Mouse (Mus musculus): ENCODE measurements around the gene Aldh1a1. TPM values are rescaled to one million over a fixed set of nuclear protein-coding genes. Genes with fewer than 3 reads are reported as not detected.

Gene Aldh1a1
- polyA plus RNA-seq, 1 experiment, result 0.02 TPM

GRCm38 (mm10) chr19:20601739-20602138 lies 109.2 kb downstream of the Aldh1a1 start:
- Histone ChIP-seq H3K79me2 (ENCODE audit: control insufficient read depth, insufficient read depth) (no peaks in the 10 kb centered on the region), H3K27me3 (ENCODE audit: control insufficient read depth, insufficient read depth, insufficient read length) (no peaks in the 10 kb centered on the region), H3K36me3 (ENCODE audit: control insufficient read depth, insufficient read depth) (no peaks in the 10 kb centered on the region), H3K79me3 (ENCODE audit: low read depth) (no peaks in the 10 kb centered on the region), H3K4me3 (ENCODE audit: insufficient read depth, poor library complexity, severe bottlenecking) (no peak overlapping the region), H3ac (ENCODE audit: control insufficient read depth, insufficient read length, low read depth) (no peak overlapping the region)
- TF ChIP-seq MAX (IDR thresholded peaks at IDR 0.05) (no peak), USF1 (IDR thresholded peaks at IDR 0.05; ENCODE audit: low read depth) (no peak), FOSL1 (IDR thresholded peaks at IDR 0.05; ENCODE audit: insufficient read depth, low read length, poor library complexity, severe bottlenecking) (no peak), MYOG (IDR thresholded peaks at IDR 0.05; ENCODE audit: control insufficient read depth, extremely low read depth, insufficient read length) (no peak), MYOD1 (IDR thresholded peaks at IDR 0.05; ENCODE audit: control insufficient read depth, insufficient read length, low read depth) (no peak), CTCF (IDR thresholded peaks at IDR 0.05; ENCODE audit: control insufficient read depth, insufficient read depth, insufficient read length) (no peak), CEBPB (IDR thresholded peaks at IDR 0.05; ENCODE audit: low read depth) (no peak)

GRCm38 (mm10) chr19:20603212-20603611 lies 110.7 kb downstream of the Aldh1a1 start:
- Histone ChIP-seq H3K4me3 (ENCODE audit: insufficient read depth, poor library complexity, severe bottlenecking) (no peak overlapping the region), H3ac (ENCODE audit: control insufficient read depth, insufficient read length, low read depth) (no peak overlapping the region), H3K79me3 (ENCODE audit: low read depth) (no peaks in the 10 kb centered on the region), H3K36me3 (ENCODE audit: control insufficient read depth, insufficient read depth) (no peaks in the 10 kb centered on the region), H3K79me2 (ENCODE audit: control insufficient read depth, insufficient read depth) (no peaks in the 10 kb centered on the region), H3K27me3 (ENCODE audit: control insufficient read depth, insufficient read depth, insufficient read length) (no peaks in the 10 kb centered on the region)
- TF ChIP-seq CEBPB (IDR thresholded peaks at IDR 0.05; ENCODE audit: low read depth) (no peak), MYOD1 (IDR thresholded peaks at IDR 0.05; ENCODE audit: control insufficient read depth, insufficient read length, low read depth) (no peak), USF1 (IDR thresholded peaks at IDR 0.05; ENCODE audit: low read depth) (no peak), FOSL1 (IDR thresholded peaks at IDR 0.05; ENCODE audit: insufficient read depth, low read length, poor library complexity, severe bottlenecking) (no peak), MAX (IDR thresholded peaks at IDR 0.05) (no peak), CTCF (IDR thresholded peaks at IDR 0.05; ENCODE audit: control insufficient read depth, insufficient read depth, insufficient read length) (no peak), MYOG (IDR thresholded peaks at IDR 0.05; ENCODE audit: control insufficient read depth, extremely low read depth, insufficient read length) (no peak)

DNA sequence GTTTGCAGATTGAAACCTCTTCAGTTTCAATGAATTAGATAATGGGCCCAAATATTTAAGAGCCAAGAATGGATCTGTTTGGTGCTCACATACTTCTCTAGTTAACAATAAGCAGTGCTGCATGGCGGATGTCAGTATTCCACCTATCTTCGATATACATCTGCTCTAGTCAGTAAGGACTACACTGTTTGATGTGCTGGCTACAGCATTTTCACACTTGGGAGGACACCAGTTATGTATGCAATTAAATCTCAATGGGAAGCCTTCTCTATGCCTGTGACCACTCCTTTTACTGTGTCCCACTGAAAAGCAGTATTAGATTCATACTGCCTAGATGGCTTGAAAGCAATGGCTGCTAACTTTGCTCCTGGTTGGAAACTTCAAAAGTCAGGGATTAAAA lies 111.4 kb downstream of the Aldh1a1 start:
- TF ChIP-seq CTCF (IDR thresholded peaks at IDR 0.05; ENCODE audit: control insufficient read depth, insufficient read depth, insufficient read length) (no peak), MAX (IDR thresholded peaks at IDR 0.05) (no peak), USF1 (IDR thresholded peaks at IDR 0.05; ENCODE audit: low read depth) (no peak), CEBPB (IDR thresholded peaks at IDR 0.05; ENCODE audit: low read depth) (no peak), MYOD1 (IDR thresholded peaks at IDR 0.05; ENCODE audit: control insufficient read depth, insufficient read length, low read depth) (no peak), FOSL1 (IDR thresholded peaks at IDR 0.05; ENCODE audit: insufficient read depth, low read length, poor library complexity, severe bottlenecking) (no peak), MYOG (IDR thresholded peaks at IDR 0.05; ENCODE audit: control insufficient read depth, extremely low read depth, insufficient read length) (no peak)
- no peaks in the 10 kb centered on the region for H3K36me3 ChIP-seq (ENCODE audit: control insufficient read depth, insufficient read depth)
- H3K4me3 ChIP-seq (ENCODE audit: insufficient read depth, poor library complexity, severe bottlenecking), result no peak overlapping the region
- H3K79me3 ChIP-seq (ENCODE audit: low read depth), result no peaks in the 10 kb centered on the region
- no peaks in the 10 kb centered on the region for H3K79me2 ChIP-seq (ENCODE audit: control insufficient read depth, insufficient read depth)
- H3K27me3 ChIP-seq (ENCODE audit: control insufficient read depth, insufficient read depth, insufficient read length), result no peaks in the 10 kb centered on the region
- no peak overlapping the region for H3ac ChIP-seq (ENCODE audit: control insufficient read depth, insufficient read length, low read depth)

- Histone ChIP-seq H3ac (ENCODE audit: control insufficient read depth, insufficient read length, low read depth) (no peak overlapping the region), H3K4me3 (ENCODE audit: insufficient read depth, poor library complexity, severe bottlenecking) (no peak overlapping the region), H3K27me3 (ENCODE audit: control insufficient read depth, insufficient read depth, insufficient read length) (no peaks in the 10 kb centered on the region), H3K79me3 (ENCODE audit: low read depth) (no peaks in the 10 kb centered on the region), H3K79me2 (ENCODE audit: control insufficient read depth, insufficient read depth) (no peaks in the 10 kb centered on the region), H3K36me3 (ENCODE audit: control insufficient read depth, insufficient read depth) (no peaks in the 10 kb centered on the region)
- TF ChIP-seq MAX (IDR thresholded peaks at IDR 0.05), result no peak
- no peak for TF ChIP-seq CTCF (IDR thresholded peaks at IDR 0.05; ENCODE audit: control insufficient read depth, insufficient read depth, insufficient read length)
- no peak for TF ChIP-seq CEBPB (IDR thresholded peaks at IDR 0.05; ENCODE audit: low read depth)
- TF ChIP-seq USF1 (IDR thresholded peaks at IDR 0.05; ENCODE audit: low read depth), result no peak
- no peak for TF ChIP-seq MYOG (IDR thresholded peaks at IDR 0.05; ENCODE audit: control insufficient read depth, extremely low read depth, insufficient read length)
- TF ChIP-seq MYOD1 (IDR thresholded peaks at IDR 0.05; ENCODE audit: control insufficient read depth, insufficient read length, low read depth), result no peak
- TF ChIP-seq FOSL1 (IDR thresholded peaks at IDR 0.05; ENCODE audit: insufficient read depth, low read length, poor library complexity, severe bottlenecking), result no peak
These were observed 121.9 kb downstream of the Aldh1a1 start for GRCm38 (mm10) chr19:20614252-20614930.

DNA sequence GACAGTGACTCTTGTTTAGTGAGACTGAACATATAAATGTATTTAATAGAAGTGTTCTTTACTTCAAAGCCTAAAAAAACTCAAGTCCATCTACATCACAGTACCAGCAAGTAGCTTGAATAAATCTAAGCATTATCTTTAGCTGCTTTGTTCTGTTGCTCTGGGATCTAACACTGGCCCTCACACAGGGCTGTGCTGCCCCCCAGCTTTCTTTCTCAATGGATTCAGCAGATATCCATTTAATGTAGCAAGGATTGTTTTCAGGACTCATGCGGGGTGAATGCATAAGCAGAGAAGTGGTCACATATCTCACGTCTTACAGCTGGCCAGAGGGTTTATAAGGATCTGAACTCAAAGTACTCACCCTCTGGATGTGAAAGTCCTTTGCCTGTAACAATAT lies 129.9 kb downstream of the Aldh1a1 start:
- H3ac ChIP-seq (ENCODE audit: control insufficient read depth, insufficient read length, low read depth), result no peak overlapping the region

More for the DNA sequence above, 129.9 kb downstream of the Aldh1a1 start:
- H3K79me3 ChIP-seq (ENCODE audit: low read depth), result no peaks in the 10 kb centered on the region
- TF ChIP-seq CTCF (IDR thresholded peaks at IDR 0.05; ENCODE audit: control insufficient read depth, insufficient read depth, insufficient read length) (no peak), MAX (IDR thresholded peaks at IDR 0.05) (no peak), FOSL1 (IDR thresholded peaks at IDR 0.05; ENCODE audit: insufficient read depth, low read length, poor library complexity, severe bottlenecking) (no peak), MYOG (IDR thresholded peaks at IDR 0.05; ENCODE audit: control insufficient read depth, extremely low read depth, insufficient read length) (no peak)
- no peaks in the 10 kb centered on the region for H3K79me2 ChIP-seq (ENCODE audit: control insufficient read depth, insufficient read depth)
- H3K36me3 ChIP-seq (ENCODE audit: control insufficient read depth, insufficient read depth), result no peaks in the 10 kb centered on the region
- no peak overlapping the region for H3K4me3 ChIP-seq (ENCODE audit: insufficient read depth, poor library complexity, severe bottlenecking)
- no peaks in the 10 kb centered on the region for H3K27me3 ChIP-seq (ENCODE audit: control insufficient read depth, insufficient read depth, insufficient read length)

All from C2C12 (cell line).